Mouse (Mus musculus) embryonic facial prominence, embryonic 12.5 days (tissue): ENCODE measurements around the gene 3110040N11Rik. TPM values are rescaled to one million over a fixed set of nuclear protein-coding genes. Genes with fewer than 3 reads are reported as not detected.

Experiments
- ATAC-seq: fragments of 200-750 bp; cut with Nextera tagmentation; 2 replicates; pipeline ENCODE4 v1.8.0; 2017; ENCODE audit not compliant: insufficient number of reproducible peaks, insufficient read depth, low FRiP score, low TSS enrichment
- H3K27ac ChIP-seq: fragments of 300-500 bp; sonication (generic); 2 replicates; pipeline ENCODE4 v1.5.1; 2016; ENCODE audit warnings: mild to moderate bottlenecking
- H3K27me3 ChIP-seq: fragments of 300-500 bp; sonication (generic); 2 replicates; pipeline ENCODE4 v1.6.1; 2016; ENCODE audit warnings: mild to moderate bottlenecking, moderate library complexity
- H3K36me3 ChIP-seq: fragments of 300-500 bp; sonication (generic); 2 replicates; pipeline ENCODE4 v1.6.1; 2016; ENCODE audit warnings: mild to moderate bottlenecking
- H3K4me1 ChIP-seq: fragments of 300-500 bp; sonication (generic); 2 replicates; pipeline ENCODE4 v1.6.1; 2016
- H3K4me2 ChIP-seq: fragments of 300-500 bp; sonication (generic); replicated peaks from 2 replicates; pipeline ENCODE4 v1.6.1; 2016; ENCODE audit warnings: mild to moderate bottlenecking, moderate library complexity
- H3K4me3 ChIP-seq: fragments of 300-500 bp; sonication (generic); 2 replicates; pipeline ENCODE4 v1.5.1; 2016; ENCODE audit warnings: mild to moderate bottlenecking
- H3K9ac ChIP-seq: fragments of 300-500 bp; sonication (generic); 2 replicates; pipeline ENCODE4 v1.6.1; 2016; ENCODE audit warnings: mild to moderate bottlenecking, moderate library complexity
- H3K9me3 ChIP-seq: fragments of 300-500 bp; sonication (generic); 2 replicates; pipeline ENCODE4 v1.6.1; 2016; ENCODE audit warnings: mild to moderate bottlenecking, moderate library complexity
- WGBS: fragments of 180-500 bp; shearing (Covaris S2); methylation state at CpG from one replicate; pipeline ENCODE4 v1.1.7; 2016; 5-methylcytosine and 5-hydroxymethylcytosine counted together
- polyA plus RNA-seq: library from polyadenylated mRNA; unstranded; fragments of >200 nt; fragmentation: Nextera tagmentation; extraction: Ambion mirVana; gene quantifications from 2 replicates; pipeline ENCODE4 v1.2.1, GENCODE M21; 2016

3110040N11Rik gene
- polyA plus RNA-seq, 1 experiment from 2014 or later, result 45.8 TPM

DNA sequence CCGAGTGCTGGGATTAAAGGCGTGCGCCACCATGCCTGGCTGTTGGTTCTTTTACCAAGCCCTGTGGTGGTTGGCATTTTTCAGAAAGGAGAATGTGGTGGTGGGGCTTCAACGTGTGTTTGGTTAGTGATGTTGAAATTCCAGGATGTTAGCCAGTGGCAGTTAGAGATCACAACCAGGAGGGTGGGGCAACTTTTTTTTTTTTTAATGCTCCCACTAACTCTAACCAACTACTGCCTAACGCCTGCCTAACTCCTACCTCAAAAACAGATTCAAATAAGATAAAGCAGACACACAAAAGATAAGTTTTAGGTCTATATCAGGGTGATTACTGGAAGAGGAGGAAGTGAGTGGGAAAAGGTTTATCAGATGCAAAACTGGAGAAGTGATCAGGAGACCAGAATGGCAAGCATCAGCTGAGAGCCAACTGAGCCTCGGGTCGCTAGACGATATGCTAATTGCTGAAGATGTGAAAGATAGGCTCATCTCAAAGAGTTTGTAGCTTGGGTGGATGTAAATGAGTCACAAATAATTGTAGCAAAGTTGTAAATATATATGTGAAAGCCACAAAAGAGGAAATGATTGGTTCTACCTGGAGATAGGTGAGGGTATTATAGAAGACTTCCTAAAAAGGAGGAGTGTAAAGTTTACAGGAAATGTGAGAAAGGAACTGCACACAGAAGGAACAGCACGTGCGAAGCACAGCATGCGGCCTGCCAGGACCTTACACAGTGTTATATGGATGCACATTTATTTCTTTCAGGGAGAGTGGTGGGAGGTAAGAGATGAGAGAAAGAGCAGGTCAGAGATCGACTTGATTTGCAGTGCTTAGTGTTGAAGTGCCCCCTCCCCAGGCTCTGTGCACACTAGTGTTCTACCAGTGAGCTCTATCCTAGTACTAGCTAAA, 56.8 kb downstream of the 3110040N11Rik start:
- H3K27ac ChIP-seq, result no peak overlapping the region
- H3K9me3 ChIP-seq, result no peaks in the 10 kb centered on the region
- H3K9ac ChIP-seq, result no peak overlapping the region
- no peak for ATAC-seq
- no peaks in the 10 kb centered on the region for H3K27me3 ChIP-seq
- no peak overlapping the region for H3K4me3 ChIP-seq
- H3K4me2 ChIP-seq, result no peak overlapping the region
- H3K4me1 ChIP-seq, result no peaks in the 10 kb centered on the region
- H3K36me3 ChIP-seq, result no peaks in the 10 kb centered on the region
- WGBS, result 87% methylated on average over 12 of the region's 12 CpGs

Other genes starting within 250 kb of the 3110040N11Rik start
- gene Fsd2, start 222.5 kb downstream of the 3110040N11Rik start, polyA plus RNA-seq, result 0.10 and 0.28 TPM in 2 replicates
- 5.7 TPM in 2 replicates for gene Whamm, start 218.2 kb downstream of the 3110040N11Rik start, polyA plus RNA-seq
- 27.7 and 30.5 TPM in 2 replicates for gene Homer2, start 82.0 kb downstream of the 3110040N11Rik start, polyA plus RNA-seq
- gene Ramac, start 26.6 kb downstream of the 3110040N11Rik start, polyA plus RNA-seq, result 119 and 122 TPM in 2 replicates
- gene Btbd1, start 40.0 kb upstream of the 3110040N11Rik start, polyA plus RNA-seq, result 83.2 and 86.0 TPM in 2 replicates
- not detected in 2 replicates for gene Gm10160, start 66.3 kb upstream of the 3110040N11Rik start, polyA plus RNA-seq
- gene Tm6sf1, start 69.5 kb upstream of the 3110040N11Rik start, polyA plus RNA-seq, result 15.8 and 16.0 TPM in 2 replicates
- gene Hdgfl3, start 145.0 kb upstream of the 3110040N11Rik start, polyA plus RNA-seq, result 34.7 and 35.7 TPM in 2 replicates
- gene Bnc1, start 202.8 kb upstream of the 3110040N11Rik start, polyA plus RNA-seq, result 4.5 and 5.2 TPM in 2 replicates